Mouse (Mus musculus): ENCODE data around the gene Bcap31.

DNA sequence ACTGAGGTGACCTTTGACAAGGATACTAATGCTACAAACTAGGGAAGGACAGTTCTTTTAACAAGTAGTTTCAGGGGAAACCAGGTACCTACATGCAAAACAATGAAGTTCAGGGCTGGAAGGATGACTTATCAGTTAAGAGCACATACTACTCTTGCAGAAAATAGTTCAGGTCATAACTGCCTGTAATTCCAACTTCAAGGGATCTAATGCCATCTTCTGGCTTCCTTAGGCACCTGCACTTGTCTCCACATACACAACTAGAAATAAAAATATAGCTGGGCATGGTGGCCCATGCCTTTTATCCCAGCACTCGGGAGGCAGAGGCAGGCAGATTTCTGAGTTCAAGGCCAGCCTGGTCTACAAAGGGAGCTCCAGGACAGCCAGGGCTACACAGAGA is 33.0 kb upstream of the Bcap31 start:
- no peak for TF ChIP-seq GATA1 (IDR thresholded peaks at IDR 0.05; ENCODE audit: borderline replicate concordance, low read length)
- TF ChIP-seq FLI1 (IDR thresholded peaks at IDR 0.05; ENCODE audit: low read length) = no peak

Measured in megakaryocyte, embryonic 14.5 days (primary cell).